Mouse (Mus musculus) kidney, adult 2 months (tissue): ENCODE measurements around the gene 1700025F22Rik.

Source experiments
- CTCF ChIP-seq: fragments of 200-500 bp; conservative IDR thresholded peaks from 2 replicates; pipeline ENCODE4 v1.5.1; 2011; ENCODE audit warnings: low read depth, mild to moderate bottlenecking, control low read depth, low read length, moderate library complexity, mixed read lengths; ENCODE audit not compliant: insufficient read depth, insufficient read length
- POLR2A ChIP-seq: fragments of 200-500 bp; IDR thresholded peaks from one replicate; pipeline ENCODE4 v1.6.1; 2011; ENCODE audit warnings: low read depth, low read length, control low read depth

DNA sequence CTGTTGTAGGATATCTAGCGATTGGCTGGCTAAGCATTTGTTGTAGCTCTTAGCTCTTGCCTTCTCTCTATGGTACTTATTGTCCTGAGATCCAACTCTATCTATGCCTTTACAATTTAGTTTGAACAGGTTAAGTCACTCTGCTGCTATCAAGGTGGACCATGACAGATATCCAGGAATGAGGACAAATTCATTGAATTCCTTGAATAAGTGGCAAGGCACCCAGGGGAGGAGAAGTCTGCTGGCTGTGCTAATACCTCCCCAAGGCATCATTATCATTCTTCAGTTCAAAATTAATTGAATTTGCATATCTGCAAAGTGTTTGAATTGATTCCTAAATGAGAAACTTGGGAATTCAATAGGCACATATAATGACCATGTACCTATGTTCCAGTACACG is 12.3 kb upstream of the 1700025F22Rik start:
- no peak for TF ChIP-seq CTCF
- no peak for TF ChIP-seq POLR2A
